Mouse (Mus musculus): ENCODE measurements around the gene Rnf222. TPM values are rescaled to one million over a fixed set of nuclear protein-coding genes. Genes with fewer than 3 reads are reported as not detected.

Rnf222 gene
- polyA plus RNA-seq, 1 experiment from 2014 or later, result not detected

DNA sequence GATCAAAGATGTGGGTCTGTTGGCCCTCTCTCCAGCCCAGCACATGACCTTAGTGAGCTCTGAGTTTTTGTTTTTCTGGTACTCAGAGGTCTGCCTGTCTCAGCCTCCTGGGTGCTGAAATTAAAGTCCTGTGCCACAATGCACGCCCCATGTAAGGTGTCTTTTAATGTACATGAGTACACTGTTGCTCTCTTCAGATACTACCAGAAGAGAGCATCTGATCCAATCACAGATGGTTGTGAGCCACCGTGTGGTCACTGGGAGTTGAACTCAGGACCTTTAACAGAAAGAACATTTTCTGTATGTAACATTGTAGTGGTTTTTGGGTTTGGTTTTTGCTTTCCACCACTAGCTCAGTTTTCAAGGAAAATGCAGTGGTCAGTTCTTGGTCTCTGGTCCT is 15.4 kb downstream of the Rnf222 start:
- Histone ChIP-seq H3K4me3 (ENCODE audit: control insufficient read depth in 1 of 2, insufficient read depth in 1 of 2, low read depth in 1 of 2, low read length in 2 of 2) (no peak overlapping the region), H3K27ac (replicated peaks in 1 of 2; ENCODE audit: control insufficient read depth in 1 of 2, insufficient read depth in 1 of 2, low read depth in 2 of 2, low read length in 2 of 2) (no peak overlapping the region), H3K27me3 (ENCODE audit: control insufficient read depth, insufficient read depth, low read length) (no peaks in the 10 kb centered on the region), H3K4me2 (ENCODE audit: low read length) (no peak overlapping the region), H3K4me1 (ENCODE audit: control insufficient read depth in 2 of 2, insufficient read depth in 2 of 2, low read length in 2 of 2) (peaks cover 1 to 7% of the 10 kb centered on the region in 2 experiments; a peak in 2 of 4 replicates), H3K9me3 (ENCODE audit: control insufficient read depth, low read length) (no peaks in the 10 kb centered on the region), H3K9ac (ENCODE audit: low read length) (no peak overlapping the region), H3K36me3 (ENCODE audit: control insufficient read depth, insufficient read depth, low read length) (peaks cover 49% of the 10 kb centered on the region)
- ATAC-seq (ENCODE audit: insufficient number of reproducible peaks, insufficient read depth, low FRiP score, low read depth), result no peak
- 87% methylated on average over 2 of the region's 2 CpGs for WGBS

DNA sequence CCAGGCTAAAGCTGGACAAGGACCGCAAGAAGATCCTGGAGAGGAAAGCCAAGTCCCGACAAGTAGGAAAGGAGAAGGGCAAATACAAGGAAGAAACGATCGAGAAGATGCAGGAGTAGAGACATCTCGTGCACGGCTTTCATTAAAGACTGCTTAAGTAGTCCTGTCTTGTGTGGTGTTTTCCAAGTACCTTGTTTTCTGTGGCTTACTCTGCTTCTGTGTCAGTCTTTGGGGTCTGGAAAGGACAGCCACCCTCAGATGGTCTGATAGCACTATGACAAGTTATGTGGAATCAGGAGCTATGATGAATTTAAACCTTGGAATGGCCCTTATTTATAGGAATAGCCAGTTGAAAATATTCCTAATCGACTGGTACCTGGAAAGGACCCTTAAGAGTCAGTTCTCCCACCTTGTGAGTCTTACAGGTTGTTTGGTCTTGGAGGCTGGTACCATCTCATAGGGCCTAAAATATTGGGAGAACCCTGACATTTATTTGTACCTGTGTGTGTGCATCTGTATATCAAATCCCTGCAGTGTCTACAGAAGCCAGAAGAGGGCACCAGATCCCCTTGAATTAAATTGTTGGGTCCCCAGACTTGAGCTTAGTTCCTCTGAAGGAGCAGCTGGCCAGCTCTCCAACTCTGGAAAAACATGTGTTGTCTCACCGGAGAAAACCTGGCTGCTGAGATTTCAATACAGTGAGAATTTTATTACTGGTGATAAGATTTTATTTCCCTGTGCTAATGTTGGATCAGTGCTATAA is 16.2 kb downstream of the Rnf222 start:
- no peak overlapping the region for H3K9ac ChIP-seq (ENCODE audit: low read length)
- peaks cover 4 to 7% of the 10 kb centered on the region in 2 experiments; a peak in 2 of 4 replicates for H3K4me1 ChIP-seq (ENCODE audit: control insufficient read depth in 2 of 2, insufficient read depth in 2 of 2, low read length in 2 of 2)
- no peak overlapping the region for H3K4me3 ChIP-seq (ENCODE audit: control insufficient read depth in 1 of 2, insufficient read depth in 1 of 2, low read depth in 1 of 2, low read length in 2 of 2)
- no peak overlapping the region for H3K4me2 ChIP-seq (ENCODE audit: low read length)
- no peaks in the 10 kb centered on the region for H3K27me3 ChIP-seq (ENCODE audit: control insufficient read depth, insufficient read depth, low read length)
- H3K36me3 ChIP-seq (ENCODE audit: control insufficient read depth, insufficient read depth, low read length), result peaks cover 49% of the 10 kb centered on the region
- no peak overlapping the region for H3K27ac ChIP-seq (replicated peaks in 1 of 2; ENCODE audit: control insufficient read depth in 1 of 2, insufficient read depth in 1 of 2, low read depth in 2 of 2, low read length in 2 of 2)
- H3K9me3 ChIP-seq (ENCODE audit: control insufficient read depth, low read length), result no peaks in the 10 kb centered on the region
- ATAC-seq (ENCODE audit: insufficient number of reproducible peaks, insufficient read depth, low FRiP score, low read depth), result no peak
- WGBS, result 81% methylated on average over 8 of the region's 8 CpGs

DNA sequence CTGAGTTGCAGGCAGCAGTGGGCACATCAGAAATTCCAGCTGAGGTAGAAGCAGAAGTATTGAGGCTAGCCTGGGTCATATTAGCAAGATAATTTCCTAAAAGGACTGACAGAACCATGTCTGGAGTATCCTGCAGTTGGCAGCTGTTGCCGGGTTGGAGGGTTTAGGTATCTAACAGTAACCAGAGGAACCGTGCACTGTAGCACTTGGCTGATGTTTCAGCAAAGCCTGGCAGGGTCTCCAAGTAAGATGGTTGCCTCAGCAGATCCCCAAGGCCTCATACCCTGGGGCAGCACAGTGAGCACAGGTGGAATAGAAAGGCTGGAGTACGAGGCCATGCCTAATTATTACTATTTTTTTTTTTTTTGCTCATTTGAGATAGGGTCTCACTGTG is 16.8 kb downstream of the Rnf222 start:
- H3K27ac ChIP-seq (replicated peaks in 1 of 2; ENCODE audit: control insufficient read depth in 1 of 2, insufficient read depth in 1 of 2, low read depth in 2 of 2, low read length in 2 of 2), result no peak overlapping the region
- H3K4me1 ChIP-seq (ENCODE audit: control insufficient read depth in 2 of 2, insufficient read depth in 2 of 2, low read length in 2 of 2), result peaks cover 4 to 7% of the 10 kb centered on the region in 2 experiments; a peak in 2 of 4 replicates
- H3K27me3 ChIP-seq (ENCODE audit: control insufficient read depth, insufficient read depth, low read length), result no peaks in the 10 kb centered on the region
- no peak overlapping the region for H3K4me3 ChIP-seq (ENCODE audit: control insufficient read depth in 1 of 2, insufficient read depth in 1 of 2, low read depth in 1 of 2, low read length in 2 of 2)
- no peak for ATAC-seq (ENCODE audit: insufficient number of reproducible peaks, insufficient read depth, low FRiP score, low read depth)
- no peak overlapping the region for H3K4me2 ChIP-seq (ENCODE audit: low read length)
- H3K36me3 ChIP-seq (ENCODE audit: control insufficient read depth, insufficient read depth, low read length), result peaks cover 49% of the 10 kb centered on the region
- no peak overlapping the region for H3K9ac ChIP-seq (ENCODE audit: low read length)
- WGBS, result 88% methylated on average over 3 of the region's 3 CpGs
- no peaks in the 10 kb centered on the region for H3K9me3 ChIP-seq (ENCODE audit: control insufficient read depth, low read length)

GRCm38 (mm10) chr11:68905665-68906460 is 17.5 kb downstream of the Rnf222 start:
- no peaks in the 10 kb centered on the region for H3K27me3 ChIP-seq (ENCODE audit: control insufficient read depth, insufficient read depth, low read length)
- peaks cover 49% of the 10 kb centered on the region for H3K36me3 ChIP-seq (ENCODE audit: control insufficient read depth, insufficient read depth, low read length)
- H3K4me1 ChIP-seq (ENCODE audit: control insufficient read depth in 2 of 2, insufficient read depth in 2 of 2, low read length in 2 of 2), result peaks cover 4 to 7% of the 10 kb centered on the region in 2 experiments; a peak in 2 of 4 replicates
- ATAC-seq (ENCODE audit: insufficient number of reproducible peaks, insufficient read depth, low FRiP score, low read depth), result no peak
- H3K9ac ChIP-seq (ENCODE audit: low read length), result no peak overlapping the region
- no peaks in the 10 kb centered on the region for H3K9me3 ChIP-seq (ENCODE audit: control insufficient read depth, low read length)
- H3K27ac ChIP-seq (replicated peaks in 1 of 2; ENCODE audit: control insufficient read depth in 1 of 2, insufficient read depth in 1 of 2, low read depth in 2 of 2, low read length in 2 of 2), result no peak overlapping the region
- no peak overlapping the region for H3K4me2 ChIP-seq (ENCODE audit: low read length)
- H3K4me3 ChIP-seq (ENCODE audit: control insufficient read depth in 1 of 2, insufficient read depth in 1 of 2, low read depth in 1 of 2, low read length in 2 of 2), result no peak overlapping the region
- WGBS, result 85% methylated on average over 9 of the region's 9 CpGs

DNA sequence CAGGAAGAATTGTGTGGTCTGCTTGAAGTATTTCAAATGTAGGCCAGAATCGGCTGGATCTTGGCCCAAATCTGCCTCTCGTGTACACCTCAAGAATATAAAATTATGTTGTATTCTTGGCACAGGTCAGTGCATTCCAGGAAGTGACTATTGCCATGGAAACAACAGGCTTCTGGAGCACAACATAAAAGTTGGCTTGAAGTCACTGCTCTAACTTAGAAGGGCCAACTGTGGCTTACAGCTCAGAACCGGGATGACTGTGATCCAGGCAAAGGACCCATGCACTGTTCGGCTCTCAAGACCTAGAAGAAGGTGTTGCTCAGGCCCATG is 18.1 kb downstream of the Rnf222 start:
- no peaks in the 10 kb centered on the region for H3K9me3 ChIP-seq (ENCODE audit: control insufficient read depth, low read length)
- H3K4me2 ChIP-seq (ENCODE audit: low read length), result no peak overlapping the region
- H3K27me3 ChIP-seq (ENCODE audit: control insufficient read depth, insufficient read depth, low read length), result no peaks in the 10 kb centered on the region
- H3K4me3 ChIP-seq (ENCODE audit: control insufficient read depth in 1 of 2, insufficient read depth in 1 of 2, low read depth in 1 of 2, low read length in 2 of 2), result no peak overlapping the region
- peaks cover 4 to 7% of the 10 kb centered on the region in 2 experiments; a peak in 2 of 4 replicates for H3K4me1 ChIP-seq (ENCODE audit: control insufficient read depth in 2 of 2, insufficient read depth in 2 of 2, low read length in 2 of 2)
- 75% methylated on average over 4 of the region's 4 CpGs for WGBS
- H3K36me3 ChIP-seq (ENCODE audit: control insufficient read depth, insufficient read depth, low read length), result peaks cover 49% of the 10 kb centered on the region
- ATAC-seq (ENCODE audit: insufficient number of reproducible peaks, insufficient read depth, low FRiP score, low read depth), result no peak
- no peak overlapping the region for H3K27ac ChIP-seq (replicated peaks in 1 of 2; ENCODE audit: control insufficient read depth in 1 of 2, insufficient read depth in 1 of 2, low read depth in 2 of 2, low read length in 2 of 2)
- H3K9ac ChIP-seq (ENCODE audit: low read length), result no peak overlapping the region

DNA sequence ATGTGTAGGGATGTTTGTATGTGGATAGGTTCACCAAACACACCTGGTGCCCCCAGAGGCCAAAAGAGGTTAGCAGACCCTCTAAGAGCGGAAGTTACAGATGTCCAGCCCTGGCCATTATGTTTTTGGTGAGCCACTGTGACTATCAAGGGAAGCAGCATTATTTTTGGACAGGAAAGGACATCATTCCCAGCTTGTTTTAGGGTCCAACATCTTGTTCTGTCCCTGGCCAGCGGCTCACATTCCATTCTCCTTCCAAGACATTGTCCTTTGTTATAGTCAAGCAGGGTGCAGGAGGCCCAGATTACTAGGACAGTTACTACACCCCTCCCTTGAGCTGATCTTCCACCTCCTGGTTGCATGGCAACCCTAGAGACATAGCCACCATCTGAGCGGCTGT is 18.9 kb downstream of the Rnf222 start:
- no peak overlapping the region for H3K27ac ChIP-seq (replicated peaks in 1 of 2; ENCODE audit: control insufficient read depth in 1 of 2, insufficient read depth in 1 of 2, low read depth in 2 of 2, low read length in 2 of 2)
- no peak overlapping the region for H3K9ac ChIP-seq (ENCODE audit: low read length)
- H3K4me3 ChIP-seq (ENCODE audit: control insufficient read depth in 1 of 2, insufficient read depth in 1 of 2, low read depth in 1 of 2, low read length in 2 of 2), result no peak overlapping the region
- H3K4me1 ChIP-seq (ENCODE audit: control insufficient read depth in 2 of 2, insufficient read depth in 2 of 2, low read length in 2 of 2), result peaks cover 4 to 7% of the 10 kb centered on the region in 2 experiments; a peak in 2 of 4 replicates
- H3K36me3 ChIP-seq (ENCODE audit: control insufficient read depth, insufficient read depth, low read length), result peaks cover 49% of the 10 kb centered on the region
- no peaks in the 10 kb centered on the region for H3K27me3 ChIP-seq (ENCODE audit: control insufficient read depth, insufficient read depth, low read length)
- no peak for ATAC-seq (ENCODE audit: insufficient number of reproducible peaks, insufficient read depth, low FRiP score, low read depth)
- no peaks in the 10 kb centered on the region for H3K9me3 ChIP-seq (ENCODE audit: control insufficient read depth, low read length)
- WGBS, result 72% methylated on average over 3 of the region's 3 CpGs
- H3K4me2 ChIP-seq (ENCODE audit: low read length), result no peak overlapping the region

- H3K4me3 ChIP-seq (ENCODE audit: control insufficient read depth in 1 of 2, insufficient read depth in 1 of 2, low read depth in 1 of 2, low read length in 2 of 2), result no peak overlapping the region
- H3K27ac ChIP-seq (replicated peaks in 1 of 2; ENCODE audit: control insufficient read depth in 1 of 2, insufficient read depth in 1 of 2, low read depth in 2 of 2, low read length in 2 of 2), result peak overlapping the region in 1 of 2 experiments; percentile 66; a peak in 2 of 4 replicates
- H3K4me1 ChIP-seq (ENCODE audit: control insufficient read depth in 2 of 2, insufficient read depth in 2 of 2, low read length in 2 of 2), result peaks cover 0 to 4% of the 10 kb centered on the region in 2 experiments; a peak in 1 of 4 replicates
- no peaks in the 10 kb centered on the region for H3K9me3 ChIP-seq (ENCODE audit: control insufficient read depth, low read length)
- ATAC-seq (ENCODE audit: insufficient number of reproducible peaks, insufficient read depth, low FRiP score, low read depth), result no peak
- peaks cover 33% of the 10 kb centered on the region for H3K36me3 ChIP-seq (ENCODE audit: control insufficient read depth, insufficient read depth, low read length)
- peak overlapping the region; percentile 51; the same call in 1 of the 2 replicates for H3K9ac ChIP-seq (ENCODE audit: low read length)
- no peak overlapping the region for H3K4me2 ChIP-seq (ENCODE audit: low read length)
- WGBS, result 39% methylated on average over 7 of the region's 7 CpGs
- H3K27me3 ChIP-seq (ENCODE audit: control insufficient read depth, insufficient read depth, low read length), result no peaks in the 10 kb centered on the region
These were observed 20.6 kb downstream of the Rnf222 start for GRCm38 (mm10) chr11:68908846-68909503.

Data from heart, embryonic 14.5 days (tissue).